ENCODE assay signal across 13 mouse cellular contexts in genomic region chr8:35143018-35143656, GRCm38 (mm10).
A peak's percentile ranks its signal among the peaks of the same experiment; 100 is the strongest.
DNase-seq lines count a peak whose midpoint lies in the region; ATAC-seq and TF ChIP-seq lines count a peak whose summit lies in the region.
"Had no signal": no experiment of that assay in that cellular context is flagged by ENCODE, and none has a peak within 500 bp of the region (broad histone marks: within the 10 kb centered on the region; RNA-seq: fewer than 3 reads in every experiment).

No protein-coding gene starts in this region.

- ATAC-seq in CD4-positive, CD25-positive, alpha-beta regulatory T cell, adult 4 months = no peak
- ATAC-seq: forebrain, embryonic 13.5 days had no signal

- TF ChIP-seq CTCF in lung, adult 2 months (IDR thresholded peaks at IDR 0.05; ENCODE audit: insufficient read depth, low read length) = no peak

- 0 out of 2 replicates have a peak, but pooled peaks cover 2% of the 10 kb centered on the region for H3K4me1 ChIP-seq in forebrain, embryonic 10.5 days
- H3K4me1 ChIP-seq in lung, adult 2 months (ENCODE audit: control insufficient read depth, insufficient read depth, low read length) = no peaks in the 10 kb centered on the region
- H3K4me1 ChIP-seq: forebrain, embryonic 13.5 days; hindbrain, embryonic 15.5 days had no signal

- no peaks in the 10 kb centered on the region for H3K9me3 ChIP-seq in forebrain, embryonic 10.5 days
- H3K9me3 ChIP-seq: forebrain, embryonic 13.5 days; hindbrain, embryonic 15.5 days had no signal

- no peak for TF ChIP-seq POLR2A in lung, adult 2 months (IDR thresholded peaks at IDR 0.05; ENCODE audit: borderline replicate concordance, extremely low read depth, low read depth, low read length)

- 40% methylated on average over 8 of the region's 8 CpGs for WGBS in forebrain, embryonic 10.5 days
- WGBS in lung, adult 2 months = 37% methylated on average over 8 of the region's 8 CpGs

- intact Hi-C loops in heart, postnatal 10 days (cut with DNase I) = loop anchor here (5.0 kb wide), 1 partner anchor 141 kb away; no protein-coding TSS in a partner anchor

- DNase-seq in adrenal gland, postnatal 10 days = peak; percentile 17
- no peak for DNase-seq in adrenal gland, postnatal 4 days (ENCODE audit: low spot score in 2 of 2)
- DNase-seq in testis, postnatal 14 days (ENCODE audit: low spot score) = peak; percentile 14
- DNase-seq in testis, postnatal 10 days (ENCODE audit: low spot score) = no peak
- peak; percentile 55 to 56 for DNase-seq in heart, postnatal 10 days
- no peak for DNase-seq in forebrain, embryonic 10.5 days (ENCODE audit: extremely low spot score, low spot score)
- DNase-seq in lung, adult 2 months = no peak
- DNase-seq: gastrocnemius, postnatal 25 days; kidney, adult 8-10 months; lung, adult 18-20 months had no signal

- no peaks in the 10 kb centered on the region for H3K36me3 ChIP-seq in forebrain, embryonic 10.5 days (replicated peaks)
- H3K36me3 ChIP-seq: hindbrain, embryonic 15.5 days had no signal

- no peak overlapping the region for H3K27ac ChIP-seq in forebrain, embryonic 10.5 days
- H3K27ac ChIP-seq: forebrain, embryonic 13.5 days; hindbrain, embryonic 15.5 days had no signal

- H3K4me3 ChIP-seq in forebrain, embryonic 10.5 days = no peak overlapping the region
- no peak overlapping the region for H3K4me3 ChIP-seq in lung, adult 2 months (replicated peaks; ENCODE audit: extremely low read depth, low read depth, low read length)
- H3K4me3 ChIP-seq: forebrain, embryonic 13.5 days; hindbrain, embryonic 15.5 days had no signal

- H3K27me3 ChIP-seq in forebrain, embryonic 10.5 days (ENCODE audit: poor library complexity, severe bottlenecking) = no peaks in the 10 kb centered on the region
- H3K27me3 ChIP-seq: forebrain, embryonic 13.5 days; hindbrain, embryonic 15.5 days had no signal

Comparison
In these comparisons a context has a peak if more than half of its experiments do, and no peak if none do; other contexts are left out.
1. DNase-seq: peak in adrenal gland, postnatal 10 days (single experiment), testis, postnatal 14 days (single experiment) and heart, postnatal 10 days (2 of 2); none in adrenal gland, postnatal 4 days (0 of 2), testis, postnatal 10 days (single experiment), forebrain, embryonic 10.5 days (single experiment) and lung, adult 2 months (single experiment).